Mouse (Mus musculus): ENCODE results near the gene Ddr1. TPM values are rescaled to one million over a fixed set of nuclear protein-coding genes. Genes with fewer than 3 reads are reported as not detected.

The Ddr1 gene
- polyA plus RNA-seq, 1 experiment from 2014 or later = 140 TPM

DNA sequence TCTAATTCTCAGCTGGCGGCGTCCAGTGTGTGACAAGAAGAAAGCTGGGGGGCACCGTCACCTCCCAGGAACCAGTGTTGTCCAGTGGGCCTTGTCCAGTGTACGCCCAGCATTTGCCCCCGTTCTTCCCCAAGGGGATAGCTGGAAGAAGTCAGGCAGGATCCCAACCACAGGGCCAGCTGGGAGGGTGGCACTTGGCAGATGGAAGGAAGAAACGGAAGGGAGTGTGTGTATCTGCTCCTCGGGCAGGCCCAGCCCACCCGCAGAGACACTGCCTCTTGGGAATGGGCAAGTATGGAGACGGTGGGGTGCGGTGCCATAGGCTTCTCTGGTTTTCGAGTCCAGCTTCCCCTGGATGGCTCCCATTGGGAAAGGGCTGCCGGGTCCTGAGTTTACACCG, 22.4 kb downstream of the Ddr1 start:
- Histone ChIP-seq H3K36me3 (peaks cover 68% of the 10 kb centered on the region), H3K9ac (no peak overlapping the region), H3K4me3 (no peak overlapping the region), H3K9me3 (no peaks in the 10 kb centered on the region), H3K27ac (peak overlapping the region; percentile 8), H3K27me3 (no peaks in the 10 kb centered on the region), H3K4me2 (no peak overlapping the region), H3K4me1 (replicated peaks) (peaks cover 16% of the 10 kb centered on the region)
- ATAC-seq (ENCODE audit: low FRiP score) = no peak
- 87% methylated on average over 13 of the region's 13 CpGs for WGBS

DNA sequence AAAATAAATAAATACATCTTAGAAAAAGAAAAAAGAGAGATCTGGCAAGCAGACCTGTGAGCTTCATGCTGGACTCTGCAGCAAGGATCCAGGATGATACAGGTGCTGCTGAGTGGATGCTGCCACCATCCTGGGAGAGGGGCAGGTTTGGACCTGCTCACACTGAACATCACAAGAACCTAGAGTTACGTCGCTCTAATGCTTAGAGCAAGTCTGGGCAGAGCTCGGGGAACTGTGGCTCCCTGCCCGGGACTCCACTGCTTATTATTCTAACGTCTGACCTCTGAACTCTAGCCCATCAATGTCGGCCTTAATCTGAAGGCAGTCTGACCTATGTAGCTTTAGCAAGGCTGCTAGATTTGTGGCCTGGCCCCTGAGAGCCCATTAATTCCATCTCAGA, 23.8 kb downstream of the Ddr1 start:
- 45% methylated on average over 6 of the region's 6 CpGs for WGBS
- peak overlapping the region; percentile 40; the same call in 1 of the 2 replicates for H3K27ac ChIP-seq

DNA sequence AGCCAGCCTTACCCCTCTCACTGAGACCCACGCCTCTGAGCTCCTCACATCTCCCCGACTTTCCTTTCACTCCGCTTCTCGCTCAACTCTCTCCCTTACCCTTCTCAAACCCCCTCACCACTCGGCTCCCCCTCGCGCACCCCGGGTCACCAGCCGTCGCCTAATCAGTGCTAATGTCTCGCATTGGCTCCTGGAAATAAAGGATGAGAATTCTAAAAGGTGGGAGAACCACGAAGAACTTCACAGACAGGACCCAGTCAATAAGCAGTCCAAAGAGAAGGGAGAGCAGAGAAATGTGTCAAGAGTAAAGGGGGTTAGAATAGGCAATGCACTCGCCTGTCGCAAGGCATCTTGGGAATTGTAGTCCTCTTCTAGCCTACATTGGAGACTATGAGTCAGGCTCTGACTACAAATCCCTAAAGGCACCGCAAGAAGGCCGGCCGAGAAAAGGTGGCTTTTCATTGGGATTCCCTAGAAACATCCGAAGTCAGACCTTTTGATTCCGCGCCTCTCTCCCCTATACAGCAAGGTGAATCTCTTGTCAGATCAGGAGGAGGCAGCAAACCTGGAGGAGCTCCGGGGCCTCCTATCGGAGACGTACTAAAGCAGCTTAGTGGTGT, 30.9 kb downstream of the Ddr1 start, which contains the start of gene Gtf2h4:
Gene Gtf2h4 (minus strand): TSS at position 324 of the 620 bp plus-strand sequence.
- peak within 1 kb of the TSS; percentile 35; the same call in 1 of the 2 replicates for H3K27ac ChIP-seq
- WGBS = 2% methylated on average over 23 of the region's 23 CpGs

More for the DNA sequence above, 23.8 kb downstream of the Ddr1 start:
- Histone ChIP-seq H3K36me3 (peaks cover 54% of the 10 kb centered on the region), H3K27me3 (no peaks in the 10 kb centered on the region), H3K4me3 (no peak overlapping the region), H3K9ac (no peak overlapping the region), H3K4me1 (replicated peaks) (peaks cover 6% of the 10 kb centered on the region), H3K4me2 (no peak overlapping the region), H3K9me3 (no peaks in the 10 kb centered on the region)
- no peak for ATAC-seq (ENCODE audit: low FRiP score)

GRCm38 (mm10) chr17:35672527-35672926, 31.9 kb downstream of the Ddr1 start:
- Histone ChIP-seq H3K9me3 (no peaks in the 10 kb centered on the region), H3K4me3 (no peak overlapping the region; the same call in 1 of the 2 replicates), H3K4me2 (peak overlapping the region; percentile 84), H3K4me1 (replicated peaks) (peaks cover 18% of the 10 kb centered on the region), H3K36me3 (peaks cover 14% of the 10 kb centered on the region), H3K27me3 (no peaks in the 10 kb centered on the region), H3K27ac (no peak overlapping the region), H3K9ac (0 out of 2 replicates have a peak overlapping the region, but pooled peaks have one; percentile 90)
- 94% methylated on average over 6 of the region's 6 CpGs for WGBS
- ATAC-seq (ENCODE audit: low FRiP score) = no peak

More for the DNA sequence above, 30.9 kb downstream of the Ddr1 start, which contains the start of gene Gtf2h4:
- no peaks in the 10 kb centered on the region for H3K9me3 ChIP-seq
- peaks cover 10% of the 10 kb centered on the region for H3K4me1 ChIP-seq (replicated peaks)
- H3K9ac ChIP-seq = peak within 1 kb of the TSS; percentile 90
- peaks cover 14% of the 10 kb centered on the region for H3K36me3 ChIP-seq
- H3K27me3 ChIP-seq = no peaks in the 10 kb centered on the region
- H3K4me2 ChIP-seq = peak within 1 kb of the TSS; percentile 84
- peak within 1 kb of the TSS; percentile 69 for H3K4me3 ChIP-seq
- peak; percentile 95 for ATAC-seq (ENCODE audit: low FRiP score)

- 89% methylated on average over 6 of the region's 6 CpGs for WGBS
- no peak for ATAC-seq (ENCODE audit: low FRiP score)
- Histone ChIP-seq H3K27me3 (no peaks in the 10 kb centered on the region), H3K27ac (no peak overlapping the region), H3K4me3 (no peak overlapping the region), H3K9ac (no peak overlapping the region; the same call in 1 of the 2 replicates), H3K4me2 (no peak overlapping the region), H3K4me1 (replicated peaks) (peaks cover 20% of the 10 kb centered on the region), H3K36me3 (peaks cover 14% of the 10 kb centered on the region), H3K9me3 (no peaks in the 10 kb centered on the region)
Measured at GRCm38 (mm10) chr17:35671846-35672245, 32.6 kb downstream of the Ddr1 start.

DNA sequence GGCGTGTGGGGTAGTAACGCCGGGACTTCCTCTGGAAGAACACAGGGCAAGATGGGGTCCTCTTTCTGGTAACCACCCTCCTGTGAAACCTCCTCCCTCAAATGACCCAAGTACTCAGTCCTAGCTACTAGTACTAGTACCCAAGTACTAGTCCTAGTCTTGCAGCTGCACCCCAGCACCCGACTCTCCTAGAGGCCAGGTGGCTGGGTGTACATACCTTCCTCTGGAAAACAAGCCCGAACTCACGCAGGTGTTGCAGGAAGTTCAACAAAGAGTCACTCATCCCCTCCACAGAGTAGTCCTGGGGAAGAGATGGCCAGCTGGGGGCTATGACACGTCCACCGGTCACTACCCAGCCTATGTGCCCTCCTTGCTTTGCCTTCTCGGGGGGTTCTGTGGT, 34.7 kb downstream of the Ddr1 start:
- H3K36me3 ChIP-seq = peaks cover 15% of the 10 kb centered on the region
- no peak overlapping the region for H3K4me2 ChIP-seq
- WGBS = 92% methylated on average over 9 of the region's 9 CpGs
- no peaks in the 10 kb centered on the region for H3K9me3 ChIP-seq
- H3K27ac ChIP-seq = no peak overlapping the region
- no peaks in the 10 kb centered on the region for H3K27me3 ChIP-seq
- H3K4me3 ChIP-seq = no peak overlapping the region
- ATAC-seq (ENCODE audit: low FRiP score) = no peak
- no peak overlapping the region for H3K9ac ChIP-seq
- H3K4me1 ChIP-seq (replicated peaks) = peaks cover 30% of the 10 kb centered on the region

DNA sequence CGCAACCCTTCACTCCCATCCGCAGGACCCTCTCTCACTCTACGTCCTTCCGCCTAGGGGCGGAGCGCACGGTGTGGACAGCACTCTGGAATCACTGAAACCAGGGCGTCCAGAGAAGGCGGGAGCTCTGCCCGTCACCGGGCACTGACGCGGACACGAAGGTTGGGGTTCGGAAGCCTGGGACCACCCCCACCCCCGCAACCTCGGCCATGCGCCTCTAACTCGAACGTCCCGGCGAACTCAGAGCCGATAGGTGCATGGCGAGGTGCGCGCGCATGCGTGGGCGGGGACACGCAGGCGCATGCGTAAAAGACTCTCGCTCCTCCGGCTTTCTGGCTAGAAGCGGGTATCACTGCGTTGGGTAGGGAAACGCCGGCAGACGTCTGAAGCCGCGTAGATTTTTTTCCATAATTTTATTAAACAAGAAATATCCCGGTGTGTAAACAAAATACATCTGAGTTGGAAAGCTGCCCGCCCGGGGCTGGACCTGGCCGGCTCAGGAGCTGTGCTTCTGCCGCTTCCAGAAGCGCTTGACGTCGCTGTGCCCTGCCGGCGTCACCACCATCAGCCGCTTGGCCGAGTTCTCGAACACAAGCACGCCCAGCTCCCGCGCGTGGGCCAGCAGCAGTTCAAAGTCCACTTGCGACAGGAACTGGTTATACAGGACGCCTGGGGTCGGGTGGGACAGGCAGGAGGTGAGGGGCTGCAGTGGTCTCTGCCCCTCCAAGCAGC, 36.9 kb downstream of the Ddr1 start, which contains the start of gene Vars2:
Gene Vars2 (minus strand): TSS at position 259 of the 732 bp plus-strand sequence.
- Histone ChIP-seq H3K4me1 (replicated peaks) (peaks cover 22% of the 10 kb centered on the region), H3K4me2 (peak within 1 kb of the TSS; percentile 90), H3K9ac (peak within 1 kb of the TSS; percentile 83), H3K4me3 (peak within 1 kb of the TSS; percentile 65), H3K27ac (peak within 1 kb of the TSS; percentile 90), H3K9me3 (no peaks in the 10 kb centered on the region), H3K36me3 (peaks cover 34% of the 10 kb centered on the region), H3K27me3 (no peaks in the 10 kb centered on the region)
- ATAC-seq (ENCODE audit: low FRiP score) = peak; percentile 91
- WGBS = under 1% methylated on average over 61 of the region's 61 CpGs

DNA sequence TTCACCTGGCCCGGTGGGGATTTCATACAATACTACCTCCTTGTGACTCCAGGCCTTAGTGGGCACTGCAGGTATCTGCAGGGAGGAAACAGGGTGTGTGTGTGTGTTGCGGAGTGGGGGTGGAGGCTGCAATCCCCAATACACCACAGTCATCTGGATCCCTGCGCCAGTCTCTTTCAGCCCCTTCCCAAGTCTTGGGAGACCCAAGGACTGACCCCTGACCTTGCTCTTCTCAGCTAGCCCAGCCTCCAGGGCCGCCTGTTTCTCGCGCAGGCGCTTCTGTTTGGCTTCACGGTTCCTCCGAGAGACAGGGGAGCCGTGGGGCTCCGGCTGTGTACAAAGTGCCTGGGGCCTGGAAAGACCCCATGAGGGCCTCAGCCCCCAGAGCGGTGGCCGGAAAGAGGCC, 37.6 kb downstream of the Ddr1 start:
- Histone ChIP-seq H3K9me3 (no peaks in the 10 kb centered on the region), H3K27me3 (no peaks in the 10 kb centered on the region), H3K4me1 (replicated peaks) (peaks cover 20% of the 10 kb centered on the region), H3K36me3 (peaks cover 36% of the 10 kb centered on the region), H3K4me2 (peak overlapping the region; percentile 90), H3K9ac (peak overlapping the region; percentile 83), H3K4me3 (peak overlapping the region; percentile 65), H3K27ac (peak overlapping the region; percentile 90)
- ATAC-seq (ENCODE audit: low FRiP score) = peak; percentile 61
- 5% methylated on average over 13 of the region's 13 CpGs for WGBS

DNA sequence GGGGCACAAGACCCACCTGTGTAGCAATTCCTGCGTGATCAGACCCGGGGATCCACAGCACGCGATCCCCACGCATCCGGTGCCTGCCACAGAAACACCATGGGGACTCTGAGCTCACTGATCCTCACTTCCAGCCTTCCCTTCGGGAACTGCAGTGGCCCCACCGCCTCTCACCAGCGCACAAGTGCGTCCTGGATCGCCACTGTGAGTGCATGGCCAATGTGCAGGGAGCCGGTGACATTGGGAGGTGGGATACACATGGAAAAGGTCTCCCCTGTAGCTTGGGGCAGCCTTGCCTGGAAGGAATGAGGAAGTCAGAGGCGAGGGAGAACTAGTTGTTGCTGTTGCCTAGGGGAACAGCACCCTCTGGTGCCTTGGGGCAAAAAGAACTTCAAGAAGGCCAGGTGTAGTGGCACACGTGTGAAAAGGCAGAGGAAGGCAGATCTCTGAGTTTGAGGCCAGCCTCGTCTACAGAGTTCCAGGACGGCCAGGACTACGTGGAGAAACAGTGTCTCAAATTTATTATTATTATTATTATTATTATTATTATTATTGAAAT, 38.4 kb downstream of the Ddr1 start:
- peaks cover 20% of the 10 kb centered on the region for H3K4me1 ChIP-seq (replicated peaks)
- H3K4me3 ChIP-seq = no peak overlapping the region
- ATAC-seq (ENCODE audit: low FRiP score) = no peak
- H3K36me3 ChIP-seq = peaks cover 44% of the 10 kb centered on the region
- H3K27ac ChIP-seq = 0 out of 2 replicates have a peak overlapping the region, but pooled peaks have one; percentile 23
- 81% methylated on average over 17 of the region's 17 CpGs for WGBS
- H3K9me3 ChIP-seq = no peaks in the 10 kb centered on the region
- H3K4me2 ChIP-seq = peak overlapping the region; percentile 90
- H3K27me3 ChIP-seq = no peaks in the 10 kb centered on the region
- peak overlapping the region; percentile 43 for H3K9ac ChIP-seq

DNA sequence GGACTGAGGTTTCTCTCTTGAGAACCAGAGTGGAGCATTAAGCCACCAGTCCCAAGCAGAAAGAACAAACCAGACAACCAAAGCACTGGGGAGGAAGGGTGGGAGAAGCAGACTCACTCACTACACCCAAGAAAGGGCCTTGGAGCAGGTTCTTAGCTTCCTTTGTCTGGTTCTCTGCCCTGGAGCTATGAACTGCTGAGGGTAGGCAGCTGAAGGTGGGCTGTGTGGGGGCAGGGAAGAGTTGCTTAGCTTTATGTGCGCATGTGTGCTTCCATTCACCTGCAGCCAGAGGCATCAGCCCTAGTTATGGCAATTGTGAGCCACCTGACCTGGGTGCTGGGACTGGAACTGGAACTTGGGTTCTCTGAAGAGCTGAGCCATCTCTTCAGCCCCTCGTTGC, 51.3 kb downstream of the Ddr1 start:
- ATAC-seq (ENCODE audit: low FRiP score) = no peak
- WGBS = 85% methylated on average over 2 of the region's 2 CpGs
- Histone ChIP-seq H3K9me3 (no peaks in the 10 kb centered on the region), H3K27ac (no peak overlapping the region), H3K4me1 (replicated peaks) (no peaks in the 10 kb centered on the region), H3K27me3 (no peaks in the 10 kb centered on the region), H3K4me3 (no peak overlapping the region), H3K4me2 (no peak overlapping the region), H3K9ac (no peak overlapping the region), H3K36me3 (peaks cover 37% of the 10 kb centered on the region)

DNA sequence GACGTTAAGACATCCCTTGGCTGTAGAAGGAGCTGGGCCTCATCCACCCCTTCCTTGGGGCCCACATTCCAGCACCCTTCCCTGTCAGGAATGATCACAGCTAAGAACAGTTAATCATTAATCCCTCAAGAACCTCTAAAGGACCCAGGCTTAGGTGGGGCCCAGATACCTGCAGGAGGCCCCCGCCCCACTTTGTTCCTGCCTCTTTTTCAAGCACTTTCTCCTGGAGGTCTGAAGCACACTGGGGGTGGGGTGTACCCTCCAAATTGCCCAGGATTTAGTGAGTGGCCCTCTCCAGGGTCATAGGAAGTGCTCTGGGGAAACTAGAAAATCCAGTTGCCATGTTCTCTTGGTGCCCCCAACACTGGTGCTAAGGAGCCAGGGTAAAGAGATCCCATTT, 55.0 kb downstream of the Ddr1 start:
- ATAC-seq (ENCODE audit: low FRiP score) = no peak
- Histone ChIP-seq H3K27ac (no peak overlapping the region), H3K4me1 (replicated peaks) (no peaks in the 10 kb centered on the region), H3K27me3 (0 out of 2 replicates have a peak, but pooled peaks cover 6% of the 10 kb centered on the region), H3K36me3 (peaks cover under 1% of the 10 kb centered on the region; the same call in 1 of the 2 replicates), H3K4me2 (no peak overlapping the region), H3K9me3 (0 out of 2 replicates have a peak, but pooled peaks cover 3% of the 10 kb centered on the region), H3K4me3 (no peak overlapping the region), H3K9ac (no peak overlapping the region)
- 83% methylated on average over 2 of the region's 2 CpGs for WGBS

GRCm38 (mm10) chr17:35643609-35644236, 60.7 kb downstream of the Ddr1 start, which contains the start of gene Mucl3:
Gene Mucl3 (minus strand): TSS chr17:35643695.
- H3K4me3 ChIP-seq = no peak within 1 kb of the TSS
- no peak within 1 kb of the TSS for H3K27ac ChIP-seq
- ATAC-seq (ENCODE audit: low FRiP score) = no peak
- no peak within 1 kb of the TSS for H3K9ac ChIP-seq
- peaks cover 12% of the 10 kb centered on the region for H3K27me3 ChIP-seq
- 76% methylated on average over 13 of the region's 13 CpGs for WGBS
- no peak within 1 kb of the TSS for H3K4me2 ChIP-seq
- H3K9me3 ChIP-seq = 0 out of 2 replicates have a peak, but pooled peaks cover 3% of the 10 kb centered on the region
- no peaks in the 10 kb centered on the region for H3K4me1 ChIP-seq (replicated peaks)
- no peaks in the 10 kb centered on the region for H3K36me3 ChIP-seq

Data from hindbrain, embryonic 13.5 days (tissue).